Mouse (Mus musculus): ENCODE results near the gene Aldh3b3. TPM values are rescaled to one million over a fixed set of nuclear protein-coding genes. Genes with fewer than 3 reads are reported as not detected.

Aldh3b3 gene
- polyA plus RNA-seq, 1 experiment from 2014 or later = 0.07 TPM

DNA sequence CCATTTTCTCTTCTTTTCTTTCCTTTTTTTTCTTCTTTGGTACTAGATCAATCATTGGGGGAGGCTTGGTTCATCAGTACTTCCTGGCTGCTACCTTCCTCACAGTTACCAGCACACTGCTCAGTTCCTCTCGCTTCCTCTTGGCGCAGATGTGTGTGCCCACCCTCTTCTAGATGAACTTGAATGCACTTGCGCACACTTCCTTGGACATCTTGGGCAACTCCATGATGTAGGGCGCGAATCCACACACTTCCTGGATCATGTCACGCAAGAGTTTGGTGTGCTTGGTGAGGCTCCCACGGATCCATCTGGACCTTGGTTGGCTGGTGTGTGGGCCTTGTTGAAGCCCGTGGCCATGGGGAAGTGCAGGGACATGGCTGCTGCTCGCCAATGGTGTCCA is 26.7 kb upstream of the Aldh3b3 start:
- Histone ChIP-seq H3K4me2 (ENCODE audit: low read length) (no peak overlapping the region), H3K27ac (no peak overlapping the region), H3K4me3 (replicated peaks; ENCODE audit: low read depth, low read length) (no peak overlapping the region), H3K4me1 (replicated peaks; ENCODE audit: insufficient read depth, low read length) (peaks cover 22% of the 10 kb centered on the region), H3K9me3 (replicated peaks; ENCODE audit: low read length) (no peaks in the 10 kb centered on the region), H3K27me3 (ENCODE audit: insufficient read depth, low read length) (no peaks in the 10 kb centered on the region), H3K36me3 (ENCODE audit: insufficient read depth, low read length) (no peaks in the 10 kb centered on the region), H3K9ac (ENCODE audit: low read depth, low read length) (no peak overlapping the region)
- DNase-seq (ENCODE audit: low spot score) = no peak
- 93% methylated on average over 9 of the region's 9 CpGs for WGBS
- TF ChIP-seq CTCF (IDR thresholded peaks at IDR 0.05; ENCODE audit: low read depth) = no peak
- no peak for ATAC-seq (replicated peaks; ENCODE audit: low FRiP score, low read depth)

DNA sequence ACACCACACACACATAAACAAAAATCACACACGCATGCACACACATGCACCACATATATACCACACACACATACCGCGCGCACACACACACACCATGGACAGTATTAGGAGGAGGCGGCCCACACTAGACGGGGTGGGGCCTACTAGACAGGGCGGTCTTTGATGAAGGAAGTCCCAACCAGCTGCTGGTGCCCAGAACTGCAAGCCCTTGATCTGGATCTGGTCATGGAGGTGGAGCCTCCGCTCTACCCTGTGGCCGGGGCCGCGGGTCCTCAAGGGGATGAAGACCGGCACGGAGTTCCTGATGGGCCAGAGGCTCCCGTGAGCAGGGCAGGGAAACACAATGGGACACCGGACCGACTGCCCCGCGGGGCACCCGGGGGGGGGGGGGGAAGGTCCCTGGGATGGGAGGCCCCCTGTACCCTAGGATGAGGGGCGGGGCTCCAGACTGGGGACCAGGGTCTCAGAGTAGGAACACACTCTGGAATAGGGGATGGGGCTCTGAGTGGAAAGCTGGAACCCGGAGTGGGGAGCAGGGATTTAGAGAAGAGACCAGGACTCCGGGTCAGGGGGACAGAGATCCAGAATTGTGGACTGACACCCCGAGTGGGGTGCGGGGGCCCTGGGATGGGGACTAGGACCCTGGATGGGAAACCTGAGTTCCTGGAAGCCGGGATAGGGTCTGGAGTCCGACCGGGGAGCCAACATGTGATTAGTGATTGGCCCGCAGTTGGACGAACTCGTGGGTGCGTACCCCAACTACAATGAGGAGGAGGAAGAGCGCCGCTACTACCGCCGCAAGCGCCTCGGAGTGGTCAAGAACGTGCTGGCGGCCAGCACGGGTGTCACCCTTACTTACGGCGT is 23.2 kb upstream of the Aldh3b3 start, which contains the start of gene Unc93b1:
TSS of gene Unc93b1 (plus strand) at position 155 of the 864 bp plus-strand sequence.
- H3K36me3 ChIP-seq (ENCODE audit: insufficient read depth, low read length) = no peaks in the 10 kb centered on the region
- peak within 1 kb of the TSS; percentile 46 for H3K4me3 ChIP-seq (replicated peaks; ENCODE audit: low read depth, low read length)
- no peaks in the 10 kb centered on the region for H3K27me3 ChIP-seq (ENCODE audit: insufficient read depth, low read length)
- DNase-seq (ENCODE audit: low spot score) (peak; percentile 89), ATAC-seq (replicated peaks; ENCODE audit: low FRiP score, low read depth) (peak; percentile 87)
- WGBS = 8% methylated on average over 42 of the region's 42 CpGs
- H3K4me2 ChIP-seq (ENCODE audit: low read length) = peak within 1 kb of the TSS; percentile 86
- peak within 1 kb of the TSS; percentile 56 for H3K9ac ChIP-seq (ENCODE audit: low read depth, low read length)
- no peaks in the 10 kb centered on the region for H3K9me3 ChIP-seq (replicated peaks; ENCODE audit: low read length)
- H3K27ac ChIP-seq = peak within 1 kb of the TSS; percentile 54
- peaks cover 16% of the 10 kb centered on the region for H3K4me1 ChIP-seq (replicated peaks; ENCODE audit: insufficient read depth, low read length)
- TF ChIP-seq CTCF (IDR thresholded peaks at IDR 0.05; ENCODE audit: low read depth) = no peak

DNA sequence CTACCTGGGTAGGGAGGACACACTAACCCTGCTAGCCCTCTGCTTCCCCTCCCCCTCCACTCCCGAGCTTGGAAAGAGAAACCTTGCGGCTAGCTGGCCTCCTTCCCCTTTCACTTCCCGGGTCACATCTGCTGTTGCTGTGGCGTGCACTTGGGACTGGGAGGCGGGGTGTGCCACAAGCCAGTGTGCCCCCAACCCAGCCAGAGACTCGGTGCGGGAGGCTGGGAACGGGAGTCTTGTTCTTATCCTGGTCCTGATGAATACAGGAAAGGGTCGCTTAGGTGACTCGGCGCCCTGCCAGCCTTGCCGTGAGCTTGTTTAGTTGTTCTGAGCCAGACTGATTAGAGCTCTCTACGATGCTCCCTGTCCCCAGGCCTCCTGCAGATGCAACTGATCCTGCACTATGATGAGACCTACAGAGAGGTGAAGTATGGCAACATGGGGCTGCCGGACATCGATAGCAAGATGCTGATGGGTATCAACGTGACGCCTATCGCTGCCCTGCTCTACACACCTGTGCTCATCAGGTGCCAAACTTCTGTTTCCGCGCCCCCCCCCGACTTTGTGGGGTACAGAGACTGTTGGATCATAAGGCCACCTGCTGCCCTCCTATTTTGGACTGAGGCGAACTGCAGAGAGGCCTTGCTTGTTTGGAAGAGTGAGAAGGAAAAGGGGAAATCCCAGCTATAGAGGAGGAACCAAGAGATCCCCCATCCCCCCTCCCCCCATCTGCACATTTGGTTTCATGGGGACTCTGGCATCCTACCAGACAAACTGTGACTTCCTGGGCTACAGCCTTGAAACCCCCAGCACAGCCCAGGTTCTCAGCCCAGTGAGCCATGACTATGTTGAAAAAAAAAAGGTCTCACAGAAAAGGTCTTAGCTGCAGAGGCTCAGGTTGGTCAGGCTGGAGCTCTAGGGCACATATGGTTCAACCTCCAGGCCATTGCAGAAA is 22.3 kb upstream of the Aldh3b3 start:
- whole genome bisulfite sequencing = 9% methylated on average over 22 of the region's 22 CpGs
- peak overlapping the region; percentile 54; the same call in 1 of the 2 replicates for H3K27ac ChIP-seq

DNA sequence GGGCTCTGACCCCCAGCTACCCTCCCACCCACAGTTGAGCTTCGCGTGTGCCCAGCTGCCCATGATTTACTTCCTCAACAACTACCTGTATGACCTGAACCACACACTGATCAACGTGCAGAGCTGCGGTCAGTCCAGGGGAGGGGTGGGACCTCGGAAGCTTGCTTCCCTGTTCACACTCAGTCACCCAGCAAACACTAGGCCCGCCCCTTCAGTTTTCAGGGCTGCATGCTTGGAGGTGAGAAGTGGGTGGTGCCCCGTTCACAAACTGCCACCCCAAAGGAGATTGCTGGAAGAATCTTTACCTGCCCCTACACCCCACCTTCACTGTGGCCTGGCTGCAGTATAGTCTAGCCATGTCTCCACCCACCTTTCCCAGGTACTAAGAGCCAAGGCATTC is 16.1 kb upstream of the Aldh3b3 start:
- Histone ChIP-seq H3K9ac (ENCODE audit: low read depth, low read length) (no peak overlapping the region), H3K4me1 (replicated peaks; ENCODE audit: insufficient read depth, low read length) (no peaks in the 10 kb centered on the region), H3K27ac (no peak overlapping the region), H3K4me3 (replicated peaks; ENCODE audit: low read depth, low read length) (no peak overlapping the region), H3K36me3 (ENCODE audit: insufficient read depth, low read length) (no peaks in the 10 kb centered on the region), H3K4me2 (ENCODE audit: low read length) (no peak overlapping the region), H3K9me3 (replicated peaks; ENCODE audit: low read length) (no peaks in the 10 kb centered on the region), H3K27me3 (ENCODE audit: insufficient read depth, low read length) (no peaks in the 10 kb centered on the region)
- 80% methylated on average over 7 of the region's 7 CpGs for WGBS
- DNase-seq (ENCODE audit: low spot score) (no peak), ATAC-seq (replicated peaks; ENCODE audit: low FRiP score, low read depth) (no peak)
- no peak for TF ChIP-seq CTCF (IDR thresholded peaks at IDR 0.05; ENCODE audit: low read depth)

More for the DNA sequence above, 22.3 kb upstream of the Aldh3b3 start:
- no peaks in the 10 kb centered on the region for H3K9me3 ChIP-seq (replicated peaks; ENCODE audit: low read length)
- H3K4me3 ChIP-seq (replicated peaks; ENCODE audit: low read depth, low read length) = peak overlapping the region; percentile 46
- H3K4me1 ChIP-seq (replicated peaks; ENCODE audit: insufficient read depth, low read length) = peaks cover 10% of the 10 kb centered on the region
- no peaks in the 10 kb centered on the region for H3K36me3 ChIP-seq (ENCODE audit: insufficient read depth, low read length)
- peak; percentile 71 for DNase-seq (ENCODE audit: low spot score)
- no peak for TF ChIP-seq CTCF (IDR thresholded peaks at IDR 0.05; ENCODE audit: low read depth)
- peak overlapping the region; percentile 86 for H3K4me2 ChIP-seq (ENCODE audit: low read length)
- H3K9ac ChIP-seq (ENCODE audit: low read depth, low read length) = peak overlapping the region; percentile 56
- no peaks in the 10 kb centered on the region for H3K27me3 ChIP-seq (ENCODE audit: insufficient read depth, low read length)
- peak; percentile 12; the same call in 1 of the 2 replicates for ATAC-seq (replicated peaks; ENCODE audit: low FRiP score, low read depth)

- no peak overlapping the region for H3K9ac ChIP-seq (ENCODE audit: low read depth, low read length)
- no peak for DNase-seq (ENCODE audit: low spot score)
- H3K27me3 ChIP-seq (ENCODE audit: insufficient read depth, low read length) = no peaks in the 10 kb centered on the region
- H3K4me1 ChIP-seq (replicated peaks; ENCODE audit: insufficient read depth, low read length) = no peaks in the 10 kb centered on the region
- H3K36me3 ChIP-seq (ENCODE audit: insufficient read depth, low read length) = no peaks in the 10 kb centered on the region
- no peak for ATAC-seq (replicated peaks; ENCODE audit: low FRiP score, low read depth)
- H3K4me3 ChIP-seq (replicated peaks; ENCODE audit: low read depth, low read length) = no peak overlapping the region
- no peak; the same call in 1 of the 2 replicates for TF ChIP-seq CTCF (IDR thresholded peaks at IDR 0.05; ENCODE audit: low read depth)
- H3K4me2 ChIP-seq (ENCODE audit: low read length) = 0 out of 2 replicates have a peak overlapping the region, but pooled peaks have one; percentile 6
- H3K9me3 ChIP-seq (replicated peaks; ENCODE audit: low read length) = no peaks in the 10 kb centered on the region
- 23% methylated on average over 27 of the region's 27 CpGs for WGBS
- no peak overlapping the region for H3K27ac ChIP-seq
Observed at GRCm38 (mm10) chr19:3942986-3943735, 15.3 kb upstream of the Aldh3b3 start.

All from kidney, postnatal 0 days (tissue).